Mouse (Mus musculus) activated CD4-positive, CD25-positive, alpha-beta regulatory T cell, adult 9 weeks (primary cell): Measurements from ENCODE around the gene Nyap1. TPM values are rescaled to one million over a fixed set of nuclear protein-coding genes. Genes with fewer than 3 reads are reported as not detected.

ENCODE experiments used
- polyA plus RNA-seq: library from polyadenylated mRNA; unstranded; fragments of 100-300 nt; shearing (Covaris generic); gene quantifications from one replicate; pipeline ENCODE4 v1.2.1, GENCODE M21; 2017

Gene Nyap1
- 1.7 TPM for polyA plus RNA-seq

DNA sequence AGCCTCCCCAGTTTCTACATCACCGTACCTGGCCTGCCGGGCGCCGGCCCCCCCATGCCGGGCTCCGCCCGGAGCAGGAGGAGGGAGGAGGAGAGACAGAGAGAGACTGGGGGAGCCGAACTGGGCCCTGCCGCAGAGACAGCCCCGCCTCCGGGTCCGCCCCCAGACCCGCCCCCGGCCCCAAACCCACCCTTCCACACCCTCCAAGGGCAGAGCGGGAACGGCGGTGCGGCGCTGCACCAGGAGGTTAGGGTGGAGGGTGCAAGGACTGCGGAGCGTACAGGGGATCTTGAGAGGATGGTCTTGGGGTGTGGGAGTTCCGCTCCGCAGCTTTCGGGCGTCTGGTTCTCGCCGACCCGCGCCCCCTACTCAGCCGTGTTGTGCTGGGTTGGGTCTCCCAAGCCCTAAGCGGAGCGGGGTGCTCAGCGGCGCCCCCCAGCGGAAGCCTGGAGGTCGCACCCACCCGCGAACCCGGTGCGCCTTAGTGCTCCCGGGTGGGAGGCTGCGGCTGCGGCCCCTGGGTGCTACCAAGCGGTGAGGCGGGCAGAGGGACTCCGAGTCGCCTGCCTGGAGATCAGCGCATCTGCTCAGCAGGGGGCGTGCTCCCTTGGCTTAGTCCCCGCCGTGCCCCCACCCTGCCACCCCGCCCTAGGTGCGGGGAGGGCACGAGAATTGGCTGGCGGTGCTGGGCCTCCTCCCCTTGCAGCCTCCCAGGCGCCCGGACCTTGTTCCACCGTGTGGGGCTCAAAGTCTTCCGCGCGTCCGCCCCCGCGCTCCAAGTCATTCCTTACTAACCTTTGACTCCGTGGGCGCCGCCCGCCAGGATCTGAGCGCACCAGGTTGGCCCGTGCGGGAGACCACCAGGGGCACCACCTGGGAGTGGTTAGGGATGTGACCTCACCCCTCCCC, at the start of gene Nyap1:
Nyap1 (minus strand) TSS at position 585 of the 909 bp plus-strand sequence.

DNA sequence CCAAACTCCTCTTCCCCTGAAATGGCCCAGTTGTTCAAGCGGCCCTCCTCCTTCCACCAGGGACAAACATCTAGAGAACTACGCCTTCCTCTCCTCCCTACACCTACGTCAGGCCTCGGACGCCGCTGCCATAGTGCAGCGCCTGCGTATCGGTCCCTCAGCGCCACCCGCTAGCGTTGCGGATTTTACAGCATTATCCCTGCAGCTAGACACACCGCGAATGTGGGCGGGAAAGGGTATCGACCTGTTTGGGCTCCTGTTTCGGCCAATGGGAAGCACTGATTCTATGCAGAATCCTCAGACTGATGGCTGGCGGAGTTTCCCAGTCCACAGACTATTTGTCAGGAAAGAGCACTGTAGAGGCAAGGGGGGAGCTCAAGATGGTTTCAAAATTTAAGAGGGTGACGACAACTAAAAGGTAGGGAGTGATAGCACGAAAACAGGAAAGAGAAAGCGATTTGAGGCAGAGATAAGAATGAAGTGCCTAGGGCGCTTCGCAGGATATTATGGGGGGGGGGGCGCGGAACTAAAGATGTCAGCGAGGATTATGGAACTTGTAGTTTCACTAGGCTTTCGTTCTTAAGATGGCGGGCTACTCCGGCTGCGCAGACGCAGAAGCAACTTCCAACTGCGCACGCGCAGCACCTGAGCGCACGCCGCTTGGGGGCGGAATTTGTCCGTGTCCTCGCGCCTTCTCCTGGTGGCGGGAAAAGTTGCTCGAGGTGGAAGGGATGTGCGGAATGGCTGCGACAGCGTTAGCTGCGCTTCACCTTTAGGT, 45.9 kb upstream of the Nyap1 start, which contains the start of the genes Mepce and Zcwpw1:
Mepce (minus strand) TSS at position 505 of the 778 bp plus-strand sequence.
Zcwpw1 (plus strand) TSS at position 648 of the 778 bp plus-strand sequence.

DNA sequence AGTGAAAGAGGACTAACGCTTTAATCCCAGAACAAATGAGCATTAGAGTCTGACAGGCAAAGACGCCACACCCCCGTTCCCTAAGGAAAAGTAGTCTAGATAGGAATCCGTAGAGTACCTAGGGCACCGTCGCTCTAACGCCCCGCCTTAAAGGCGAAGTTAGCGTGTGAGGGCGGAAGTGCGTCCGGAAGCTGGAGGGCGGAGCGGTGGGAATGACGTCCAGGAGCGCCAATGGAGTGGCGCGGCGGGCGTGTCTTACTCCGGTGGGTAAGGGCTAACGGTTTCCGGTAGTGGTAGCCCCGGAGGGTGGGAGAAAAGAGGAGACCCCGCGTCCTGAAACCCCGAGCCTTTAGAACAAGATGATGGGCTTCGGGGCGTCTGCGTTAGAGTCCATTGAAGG, 37.2 kb upstream of the Nyap1 start, which contains the start of gene Ppp1r35:
Ppp1r35 (plus strand) TSS at position 215 of the 400 bp plus-strand sequence.

DNA sequence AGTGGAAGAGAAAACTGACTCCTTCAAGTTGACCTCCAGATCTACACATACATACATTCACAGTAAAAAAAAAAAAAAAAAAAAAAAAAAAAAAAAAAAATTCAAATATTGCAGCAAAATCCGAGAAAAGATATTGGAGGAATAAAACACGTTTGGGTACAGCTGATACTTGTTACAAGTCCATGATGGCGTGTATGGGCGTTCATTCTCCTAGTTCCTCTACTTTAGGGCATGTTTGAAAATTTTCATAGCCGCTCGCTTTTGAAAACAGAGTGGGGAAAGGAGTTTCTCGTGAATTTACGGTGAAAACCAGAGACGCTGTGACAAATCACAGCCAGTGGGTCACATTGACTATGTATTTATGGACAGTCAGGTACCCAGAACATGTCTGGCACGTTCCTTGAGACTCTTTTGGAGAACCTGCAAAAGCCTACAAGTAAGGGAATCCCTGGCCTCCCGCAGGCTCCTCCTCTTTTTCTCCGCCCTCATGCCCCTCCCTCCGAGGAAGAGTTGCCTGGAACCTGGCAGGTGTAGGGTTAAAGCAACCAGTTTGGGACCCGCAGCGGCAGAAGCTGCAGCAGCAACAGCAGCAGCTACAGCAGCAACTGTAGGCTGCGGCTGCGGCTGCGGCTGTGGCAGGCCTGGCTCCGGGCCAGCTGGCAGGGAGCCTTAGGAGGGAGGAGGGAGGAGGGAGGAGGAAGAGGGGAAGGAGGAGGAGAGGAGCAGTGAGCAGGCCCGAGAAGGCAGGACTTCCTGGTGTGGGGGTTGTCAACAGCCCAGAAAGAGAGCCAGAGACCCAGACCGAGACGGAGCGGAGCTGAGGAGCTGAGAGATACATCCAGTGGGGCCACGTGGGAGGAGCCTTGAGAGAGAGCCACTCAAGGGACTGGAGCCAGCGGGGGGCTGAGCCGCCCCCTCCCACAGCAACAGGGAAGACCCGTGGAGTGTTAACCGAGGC, 4.1 kb upstream of the Nyap1 start, which contains the start of gene Tsc22d4:
Tsc22d4 (plus strand) TSS at position 517 of the 958 bp plus-strand sequence.

DNA sequence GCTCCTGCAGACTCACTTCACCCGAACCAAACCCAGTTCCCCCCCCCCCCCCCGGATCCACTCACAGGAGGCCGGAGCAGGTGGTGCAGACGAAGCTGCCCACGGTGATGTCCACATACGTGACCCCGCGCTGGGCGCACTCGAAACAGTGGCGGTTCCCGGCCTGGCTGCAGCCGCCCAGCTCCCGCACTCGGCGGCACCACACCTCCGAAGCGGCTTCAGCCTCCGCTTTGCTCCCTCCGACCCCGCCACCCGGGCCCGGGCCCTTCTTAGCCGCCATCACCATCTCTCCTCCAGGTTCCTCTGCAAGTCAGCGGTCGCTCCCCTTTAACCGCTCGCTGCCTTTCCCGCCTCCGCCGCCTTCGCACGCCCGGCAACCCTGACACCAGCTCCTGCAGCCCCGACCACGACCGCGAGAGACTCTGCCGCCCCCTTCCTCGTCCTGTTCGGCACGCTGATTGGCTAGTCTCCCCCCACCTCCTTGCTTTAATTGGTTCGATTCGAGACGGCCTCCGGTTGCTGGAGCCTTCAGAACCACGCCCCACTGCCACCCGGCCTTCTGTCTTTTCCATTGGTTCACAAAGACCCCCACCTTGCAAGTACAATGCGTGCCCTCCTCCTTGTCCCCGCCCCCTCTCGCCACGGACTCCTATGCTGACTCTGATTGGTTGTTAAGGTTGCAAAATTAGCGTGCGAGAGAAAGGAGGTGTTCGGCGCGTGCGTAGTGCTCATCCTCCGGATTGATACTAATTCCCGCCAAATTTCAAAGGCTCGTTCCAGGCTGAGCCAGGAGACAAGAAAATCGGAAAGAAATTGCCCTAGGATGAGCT, 56.9 kb downstream of the Nyap1 start, which contains the start of gene Agfg2:
Agfg2 (minus strand) TSS at position 433 of the 830 bp plus-strand sequence.

Other genes with a start within 250 kb of the Nyap1 start
- gene Pop7, start 239.1 kb downstream of the Nyap1 start, polyA plus RNA-seq: 52.7 TPM
- gene Gigyf1, start 223.1 kb downstream of the Nyap1 start, polyA plus RNA-seq: 3.3 TPM
- not detected for gene Epo, start 208.4 kb downstream of the Nyap1 start, polyA plus RNA-seq
- gene Gnb2, start 208.1 kb downstream of the Nyap1 start, polyA plus RNA-seq: 216 TPM
- not detected for gene Actl6b, start 188.1 kb downstream of the Nyap1 start, polyA plus RNA-seq
- 0.68 TPM for gene Tfr2, start 171.8 kb downstream of the Nyap1 start, polyA plus RNA-seq
- gene Mospd3, start 140.5 kb downstream of the Nyap1 start, polyA plus RNA-seq: 94.8 TPM
- 2.3 TPM for gene Pcolce, start 127.8 kb downstream of the Nyap1 start, polyA plus RNA-seq
- 0.40 TPM for gene Fbxo24, start 112.6 kb downstream of the Nyap1 start, polyA plus RNA-seq
- 322 TPM for gene Lrch4, start 112.5 kb downstream of the Nyap1 start, polyA plus RNA-seq
- 81.4 TPM for gene Gm20605, start 112.4 kb downstream of the Nyap1 start, polyA plus RNA-seq
- 137 TPM for gene Sap25, start 100.3 kb downstream of the Nyap1 start, polyA plus RNA-seq
- not detected for gene Irs3, start 95.9 kb downstream of the Nyap1 start, polyA plus RNA-seq
- 31.3 TPM for gene Agfg2, start 56.9 kb downstream of the Nyap1 start, polyA plus RNA-seq
- gene Tsc22d4, start 4.1 kb upstream of the Nyap1 start, polyA plus RNA-seq: 458 TPM
- 27.6 TPM for gene Ppp1r35, start 37.2 kb upstream of the Nyap1 start, polyA plus RNA-seq
- gene Mepce, start 46.0 kb upstream of the Nyap1 start, polyA plus RNA-seq: 17.9 TPM
- 10.8 TPM for gene Zcwpw1, start 46.2 kb upstream of the Nyap1 start, polyA plus RNA-seq
- 1.9 TPM for gene Pilra, start 94.7 kb upstream of the Nyap1 start, polyA plus RNA-seq
- 0.88 TPM for gene Pilrb1, start 116.5 kb upstream of the Nyap1 start, polyA plus RNA-seq
- gene Pilrb2, start 130.2 kb upstream of the Nyap1 start, polyA plus RNA-seq: 0.77 TPM
- gene Cyp3a13, start 180.0 kb upstream of the Nyap1 start, polyA plus RNA-seq: not detected
- not detected for gene Gjc3, start 221.5 kb upstream of the Nyap1 start, polyA plus RNA-seq
- not detected for gene Azgp1, start 239.9 kb upstream of the Nyap1 start, polyA plus RNA-seq